Mouse (Mus musculus) gastrocnemius, postnatal 4 days (tissue): ENCODE measurements at regions not wholly inside any gene's neighbourhood (a gene's known extent, or its start where the extent isn't known, plus 50 kb on each side); places are given as distances from the start of the nearest gene placed in this dataset.
A peak's percentile ranks its signal among the peaks of the same experiment; 100 is the strongest.

Source experiments
- DNase-seq, 2 experiments: peaks; one replicate each; pipeline ENCODE4 v3.0.0; 2021 to 2022; ENCODE audit warnings: low spot score in 2 of 2, mixed read lengths in 2 of 2

- DNase-seq: no peak
Observed at GRCm38 (mm10) chr7:113110867-113111508, 96.3 kb upstream of the Arntl start.

- no peak for DNase-seq
Observed at GRCm38 (mm10) chr7:113113266-113113893, 93.9 kb upstream of the Arntl start.

- no peak for DNase-seq
Observed at GRCm38 (mm10) chr7:113117599-113117998, 89.7 kb upstream of the Arntl start.

- DNase-seq: no peak
Observed at GRCm38 (mm10) chr7:113121911-113122319, 85.3 kb upstream of the Arntl start.

DNA sequence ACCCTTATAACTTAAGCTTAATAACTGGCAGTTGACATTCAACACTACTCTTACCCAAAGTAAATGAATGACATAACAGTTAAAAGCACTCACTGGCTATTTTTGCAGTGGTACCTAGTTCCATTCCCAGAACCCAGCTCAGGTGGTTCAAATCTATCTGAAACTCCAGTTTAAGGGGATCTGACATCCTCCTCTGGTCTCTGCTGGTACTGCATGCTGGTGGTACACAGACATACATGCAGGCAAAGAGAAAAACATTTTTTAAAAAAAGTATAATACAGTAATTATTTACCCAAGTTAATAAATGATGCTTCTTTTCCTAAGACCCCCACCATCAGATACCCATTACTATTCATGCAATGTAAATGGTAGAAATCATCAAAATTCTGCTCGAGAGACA, 81.3 kb upstream of the Arntl start:
- no peak for DNase-seq

DNA sequence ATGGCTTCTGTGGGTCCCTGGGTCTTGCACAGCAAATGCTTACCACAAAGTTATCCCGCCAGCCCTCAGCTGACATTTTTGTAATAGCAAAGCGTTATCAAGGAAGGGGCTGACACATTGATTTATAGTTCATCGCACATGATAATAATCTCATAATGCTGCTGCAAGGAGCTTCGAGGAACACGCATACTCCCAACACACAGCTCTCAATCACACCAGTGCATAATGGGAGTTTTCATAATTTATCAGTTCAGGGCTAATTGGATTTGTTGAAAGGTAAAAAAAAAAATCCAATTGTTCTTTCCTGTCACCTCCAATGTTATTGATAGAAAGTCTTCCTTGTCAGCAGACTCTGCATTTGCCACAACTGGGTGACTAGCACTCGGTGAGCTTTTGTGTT, 76.7 kb upstream of the Arntl start:
- no peak for DNase-seq

DNA sequence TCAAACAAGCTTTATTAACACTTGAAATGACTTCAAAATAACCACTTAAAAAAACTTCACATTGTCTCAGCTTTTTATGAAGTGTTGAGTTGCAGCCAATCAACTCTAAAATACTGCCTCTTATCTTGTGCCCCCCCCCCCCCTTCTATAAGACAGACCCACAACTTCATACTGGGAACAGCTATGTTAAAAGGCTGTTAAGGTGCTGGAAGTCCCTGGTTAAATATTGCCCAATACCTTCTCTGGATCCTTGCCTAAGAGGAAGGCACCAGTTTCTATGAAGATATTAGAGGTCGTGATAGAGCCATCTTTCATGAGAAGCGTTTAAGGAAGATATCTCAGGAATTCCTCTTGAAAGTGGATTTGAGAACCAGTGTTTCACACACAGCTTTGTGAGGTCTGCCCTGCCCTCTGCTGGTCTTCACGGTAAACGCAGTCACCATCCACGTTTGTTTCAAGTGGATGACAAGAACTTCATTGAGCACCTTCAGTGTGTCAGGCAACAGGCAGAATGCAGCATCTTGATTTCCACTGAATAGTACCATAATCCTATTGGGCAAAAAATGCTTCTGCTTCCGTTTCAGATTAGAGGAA, 75.2 kb upstream of the Arntl start:
- peak; percentile 45 to 67 for DNase-seq

GRCm38 (mm10) chr7:113133891-113134290, 73.4 kb upstream of the Arntl start:
- DNase-seq: no peak

DNA sequence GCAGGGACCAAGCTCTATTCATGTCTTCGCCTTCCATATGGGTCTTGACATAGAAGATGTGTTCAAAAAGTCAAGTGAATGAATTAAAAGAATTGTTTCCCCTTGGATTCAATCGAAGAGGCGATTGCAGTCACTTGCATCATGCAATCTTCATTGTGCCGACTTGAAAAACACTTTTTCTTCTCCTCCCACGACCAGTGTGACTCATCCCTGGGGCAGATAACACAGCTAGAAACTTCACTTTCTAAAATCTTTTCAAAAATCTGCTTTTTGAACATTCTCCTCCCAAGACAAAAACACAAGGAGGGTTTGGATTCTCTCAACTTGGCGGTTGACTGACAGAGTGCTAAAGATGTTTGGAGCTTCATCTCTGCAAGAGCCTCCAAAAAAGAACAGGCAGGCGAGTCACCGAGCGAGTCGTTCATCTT, 67.2 kb upstream of the Arntl start:
- DNase-seq: no peak

DNA sequence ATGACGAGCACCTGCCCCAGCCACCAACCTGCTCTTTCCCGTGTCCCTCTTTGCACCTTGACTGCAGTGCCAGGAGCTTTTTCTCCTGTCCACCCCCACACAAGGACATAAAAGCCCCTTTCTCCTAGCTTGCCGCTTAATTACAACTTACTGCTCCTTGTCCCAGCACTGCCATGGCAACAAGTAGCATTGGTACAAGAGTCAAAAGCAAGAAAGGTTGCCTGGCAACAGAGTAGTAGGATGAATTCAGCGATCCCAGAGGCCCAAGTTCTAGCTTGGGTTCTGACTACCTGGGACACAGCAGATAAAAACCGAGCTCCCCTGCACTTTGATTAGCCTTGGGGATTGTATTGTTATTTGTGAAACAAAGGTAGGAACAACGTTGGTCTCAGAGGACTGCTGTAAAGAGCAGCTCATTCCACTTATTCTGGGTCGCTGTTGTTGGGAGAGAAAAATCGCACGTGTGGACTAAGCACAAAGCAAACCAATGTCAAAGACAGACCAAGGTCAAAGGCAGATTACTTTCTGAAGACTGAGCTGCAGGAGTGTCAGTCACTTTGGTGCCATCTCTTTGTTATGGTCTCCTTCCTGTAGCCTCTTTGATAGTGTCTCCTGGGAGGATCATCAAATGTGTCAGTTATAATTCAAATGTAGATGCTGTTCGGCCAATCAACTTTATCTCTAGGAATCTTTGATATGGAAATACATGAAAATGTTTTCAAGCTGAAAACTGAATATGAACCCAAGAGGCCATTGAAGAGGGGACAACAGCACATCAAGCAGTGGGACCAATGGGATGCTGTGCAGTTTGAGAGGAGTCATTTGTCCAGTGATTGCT, 65.2 kb upstream of the Arntl start:
- DNase-seq: no peak

GRCm38 (mm10) chr7:113143552-113143951, 63.7 kb upstream of the Arntl start:
- DNase-seq: peak; percentile 71 to 76

DNA sequence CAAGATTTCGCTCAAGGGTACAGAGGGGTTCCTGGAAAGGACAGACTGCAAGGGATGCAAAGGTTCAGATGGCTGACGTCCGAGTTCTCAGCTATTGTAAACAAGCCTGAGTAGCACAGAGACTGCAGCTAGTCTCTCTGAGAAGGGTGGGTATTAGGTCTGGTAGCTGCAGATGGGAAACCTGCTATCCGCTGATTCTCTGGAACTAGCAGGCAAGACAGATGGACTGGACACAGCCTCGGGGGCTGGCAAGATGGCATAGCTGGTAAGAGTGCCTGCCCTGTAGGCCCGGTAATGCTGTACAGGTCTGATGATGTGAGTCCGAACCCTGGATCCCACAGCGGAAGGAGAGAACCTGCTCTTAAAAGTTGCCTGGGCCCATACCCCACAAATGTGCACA, 62.2 kb upstream of the Arntl start:
- no peak for DNase-seq

DNA sequence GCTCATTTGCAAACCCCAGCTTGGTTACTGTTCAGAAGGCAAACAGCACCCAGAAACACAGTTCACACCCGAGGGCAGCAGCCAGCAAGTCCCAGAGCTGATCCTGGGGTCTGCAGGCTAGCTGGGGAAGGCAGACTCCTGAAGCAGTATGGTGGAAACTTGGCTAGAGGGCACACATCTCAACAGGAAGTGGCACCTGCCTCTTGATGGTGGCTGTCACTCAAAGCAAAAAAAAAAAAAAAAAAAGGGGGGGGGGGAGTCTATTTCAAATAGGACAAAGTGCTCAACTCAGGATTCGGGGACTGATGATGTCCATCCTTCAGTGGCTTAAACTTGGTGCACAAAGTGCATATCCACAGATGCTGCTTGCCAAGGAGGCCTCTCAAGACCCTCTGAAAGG, 61.2 kb upstream of the Arntl start:
- no peak for DNase-seq

DNA sequence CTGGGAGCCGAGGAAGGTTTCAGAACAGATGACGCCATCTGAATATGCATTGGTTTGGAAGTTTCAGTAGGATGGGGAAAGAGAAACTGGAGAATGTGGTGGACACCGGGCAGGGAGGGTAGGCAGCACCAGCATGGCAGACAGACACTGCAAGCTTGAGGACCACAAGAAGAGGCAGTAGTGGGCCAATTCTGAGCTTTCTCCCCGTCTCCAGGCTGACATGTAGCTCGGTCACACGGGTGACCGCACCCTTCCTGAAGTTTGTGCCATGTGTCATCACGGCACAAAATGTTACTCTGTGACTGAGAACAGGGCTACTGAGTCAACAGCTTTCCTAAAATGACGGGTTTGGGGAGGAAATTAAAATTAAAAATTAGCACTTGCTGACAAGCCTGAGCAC, 60.7 kb upstream of the Arntl start:
- no peak for DNase-seq

DNA sequence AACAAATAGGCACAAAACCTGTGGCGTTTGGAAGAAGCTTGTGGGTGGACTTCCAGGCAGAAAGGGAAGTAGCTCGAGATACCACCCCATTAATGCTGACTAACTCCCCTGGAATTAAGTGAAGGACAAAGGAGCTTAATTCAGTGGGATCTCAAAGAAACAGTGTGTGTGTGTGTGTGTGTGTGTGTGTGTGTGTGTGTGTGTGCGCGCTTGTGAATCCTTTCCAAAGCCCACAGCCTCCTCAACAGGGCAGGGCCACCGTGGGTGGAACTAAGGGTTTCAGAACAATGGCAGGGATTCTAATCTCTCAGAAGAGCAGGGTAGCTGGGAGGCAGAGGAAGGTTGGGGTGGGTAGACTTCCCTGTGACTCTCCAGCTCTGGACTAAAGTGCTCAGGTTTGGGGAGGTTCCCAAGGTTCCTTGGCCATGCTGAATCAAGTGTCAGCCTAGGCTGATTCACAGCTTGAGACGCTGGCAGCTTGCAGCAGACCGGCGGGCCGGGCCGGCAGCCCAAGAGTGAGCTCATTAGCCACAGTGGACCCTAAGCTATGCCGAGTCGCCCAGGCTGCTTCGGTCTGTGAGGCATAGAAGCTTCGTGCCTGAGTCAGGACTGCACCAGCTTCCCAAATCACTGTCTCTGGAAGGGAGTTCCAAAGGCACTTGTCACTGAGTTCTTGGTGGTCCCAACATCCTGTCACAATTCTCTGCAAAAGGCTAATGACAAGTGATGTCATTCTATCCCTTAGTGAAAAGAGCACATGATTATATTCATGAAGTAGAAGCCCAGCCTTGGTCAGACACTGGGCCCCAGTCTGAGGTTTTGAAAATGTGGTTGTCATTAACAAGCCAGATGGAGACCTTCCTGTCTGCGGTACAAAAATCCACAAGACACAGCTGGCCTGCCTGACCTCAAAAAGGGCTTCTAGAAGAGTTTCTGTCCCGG, 59.6 kb upstream of the Arntl start:
- DNase-seq: peak; percentile 38 to 71

- no peak for DNase-seq
Observed at GRCm38 (mm10) chr7:113148700-113149099, 58.6 kb upstream of the Arntl start.

DNA sequence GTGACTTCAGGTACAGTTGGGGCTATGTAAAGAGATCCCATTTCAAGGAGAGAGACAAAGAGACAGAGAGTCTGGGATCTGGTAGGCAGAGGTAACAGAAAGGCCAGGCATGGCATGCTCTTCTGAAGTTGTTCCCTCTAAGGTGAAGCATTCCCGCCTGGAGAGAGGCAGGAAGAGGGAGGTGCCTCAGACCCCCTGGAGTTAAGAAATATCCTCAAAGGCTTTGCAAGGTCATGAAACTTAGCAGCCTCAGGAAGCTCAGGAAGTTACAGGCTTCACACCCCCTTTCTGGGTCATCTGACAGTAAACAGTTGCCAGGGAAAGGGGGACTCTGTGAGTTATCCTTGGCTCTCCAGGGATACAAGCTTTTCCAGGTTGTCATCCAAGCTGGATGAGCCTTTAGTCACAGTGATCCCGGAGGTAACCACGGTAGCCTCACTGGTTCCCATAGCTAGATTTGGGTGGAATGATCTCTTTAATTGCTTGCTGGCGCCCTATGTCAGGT, 57.2 kb upstream of the Arntl start:
- DNase-seq: no peak

GRCm38 (mm10) chr7:113150789-113151188, 56.5 kb upstream of the Arntl start:
- no peak for DNase-seq

- no peak for DNase-seq
Observed at GRCm38 (mm10) chr7:113151499-113151898, 55.8 kb upstream of the Arntl start.

GRCm38 (mm10) chr7:113153386-113153785, 53.9 kb upstream of the Arntl start:
- no peak for DNase-seq

DNA sequence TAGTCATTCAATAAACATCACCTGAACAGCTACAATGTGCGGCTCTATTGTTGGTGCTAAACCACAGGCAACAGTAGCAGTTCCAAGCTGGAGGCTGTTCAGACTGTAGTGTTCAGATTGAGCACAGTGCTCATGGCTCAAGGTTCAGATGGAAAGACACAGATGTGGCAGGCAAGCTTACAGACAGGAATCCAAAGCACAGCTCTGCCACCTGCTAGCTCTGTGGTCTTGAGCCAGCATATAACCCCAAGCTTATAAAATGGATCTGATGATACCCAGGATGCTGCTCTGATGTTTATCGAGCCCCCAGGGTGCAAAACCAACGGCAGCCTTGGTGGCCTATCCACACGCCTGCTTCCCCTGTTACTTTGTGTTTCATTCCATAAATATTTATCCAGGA, 53.2 kb upstream of the Arntl start:
- no peak for DNase-seq
